Mouse (Mus musculus): ENCODE results near the gene Gm44503.

Gm44503 gene

DNA sequence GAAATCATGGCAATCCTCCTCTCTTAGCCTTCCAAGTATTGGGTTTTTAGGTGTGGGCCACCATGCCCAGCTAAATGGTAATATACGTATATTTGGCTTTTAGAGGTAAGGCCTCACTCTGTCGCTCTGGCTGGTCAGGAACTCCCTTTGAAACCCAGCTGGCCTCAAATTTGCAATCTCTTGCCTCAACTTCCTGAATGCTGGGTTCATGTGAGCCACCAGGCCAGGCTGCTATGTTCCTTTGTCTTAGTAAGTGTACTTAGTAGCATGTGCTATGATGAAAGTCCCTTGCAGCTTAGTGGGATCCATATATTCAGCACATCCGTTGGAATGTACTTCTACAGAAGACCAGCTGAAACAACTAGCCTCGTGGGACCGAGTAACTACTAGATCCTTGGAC lies 16.1 kb downstream of the Gm44503 start:
- DNase-seq (ENCODE audit: low spot score): no peak

DNA sequence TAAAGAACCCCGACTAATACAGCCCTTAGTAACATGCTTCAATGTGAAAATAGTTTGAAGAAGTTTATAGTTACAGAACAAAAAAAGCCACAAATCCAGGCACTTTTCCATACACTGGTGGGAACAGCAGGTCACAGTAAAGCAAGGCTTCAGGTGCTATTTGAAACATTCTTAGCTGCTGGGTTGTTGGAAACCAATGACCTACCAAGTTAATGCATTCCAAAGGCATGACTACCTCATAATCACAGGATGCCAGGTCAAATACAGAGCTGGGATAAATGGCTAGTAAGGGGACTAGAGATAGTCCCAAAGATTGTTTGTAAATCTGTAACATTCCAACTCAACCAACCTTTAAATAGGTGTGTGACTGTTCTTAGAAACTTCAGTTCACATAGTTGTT lies 16.6 kb downstream of the Gm44503 start:
- DNase-seq (ENCODE audit: low spot score): no peak

DNA sequence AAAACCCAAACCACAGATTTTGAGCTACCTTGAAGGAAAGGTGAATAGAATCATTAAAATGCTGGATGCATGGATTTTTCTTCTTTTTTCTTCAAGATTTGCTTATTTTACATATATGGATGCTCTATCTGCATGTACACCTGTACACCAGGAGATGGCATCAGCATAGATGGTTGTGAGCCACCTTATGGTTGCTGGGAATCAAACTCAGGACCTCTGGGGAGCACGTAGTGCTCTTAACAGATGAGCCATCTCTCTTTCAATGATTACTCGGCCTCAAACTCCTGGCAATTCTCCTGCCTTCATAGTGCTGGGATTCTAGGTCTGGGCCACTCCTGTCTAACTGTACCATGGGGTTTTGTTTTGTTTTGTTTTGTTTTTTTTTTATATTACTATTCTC lies 24.4 kb downstream of the Gm44503 start:
- no peak for DNase-seq (ENCODE audit: low spot score)

DNA sequence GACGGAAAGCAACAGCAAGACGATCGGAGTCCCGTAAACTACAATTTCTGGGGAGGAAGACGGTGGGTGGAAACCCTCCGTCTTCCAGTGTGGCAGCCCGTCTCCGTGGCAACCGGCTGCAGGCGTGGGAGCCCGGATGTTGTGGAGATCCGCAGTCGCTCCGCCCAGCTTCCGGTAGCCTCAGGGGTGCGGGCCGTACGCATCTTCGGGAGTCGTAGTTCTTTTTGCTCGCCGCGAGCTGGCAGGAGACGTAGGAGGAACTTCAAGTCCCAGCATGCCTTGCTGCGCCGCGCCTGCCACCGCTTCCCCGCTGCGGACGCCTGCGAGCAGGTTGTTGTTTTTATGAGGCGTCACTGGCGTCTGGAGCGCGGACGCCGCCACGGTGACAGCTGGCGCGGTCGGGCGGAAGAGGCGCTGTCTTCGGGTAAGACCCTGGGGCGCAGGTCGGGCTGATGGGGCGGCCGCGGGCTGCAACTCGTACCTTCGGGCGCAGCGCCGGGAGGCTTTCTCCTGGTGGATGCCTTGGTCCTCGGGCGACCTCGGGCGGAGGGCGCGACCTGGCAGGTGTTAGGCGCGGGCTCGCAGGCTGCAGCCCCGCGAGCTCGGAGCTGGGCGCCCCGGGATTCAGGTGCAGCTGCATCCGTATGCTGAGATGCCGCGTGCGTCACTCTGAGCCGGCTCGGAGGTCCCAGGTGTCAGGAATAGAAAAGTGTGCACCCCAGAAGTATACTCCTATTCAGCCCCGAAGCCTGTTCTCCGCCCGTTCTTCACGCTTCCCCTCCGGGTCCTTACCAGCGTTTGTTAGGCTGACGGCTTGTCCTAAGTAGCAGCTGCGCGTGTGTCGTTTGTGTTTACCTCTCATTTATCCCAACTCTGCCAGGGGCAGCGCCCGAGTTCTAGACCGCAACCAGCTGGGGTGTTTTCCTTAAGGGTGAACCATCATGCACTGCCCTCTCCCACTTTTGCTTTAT lies 26.9 kb downstream of the Gm44503 start, which contains the start of the genes Ccpg1os and Ccpg1:
Ccpg1os (minus strand) TSS at position 133 of the 971 bp plus-strand sequence.
Ccpg1 (plus strand) TSS at position 180 of the 971 bp plus-strand sequence.
- DNase-seq (ENCODE audit: low spot score): peak; percentile 95

DNA sequence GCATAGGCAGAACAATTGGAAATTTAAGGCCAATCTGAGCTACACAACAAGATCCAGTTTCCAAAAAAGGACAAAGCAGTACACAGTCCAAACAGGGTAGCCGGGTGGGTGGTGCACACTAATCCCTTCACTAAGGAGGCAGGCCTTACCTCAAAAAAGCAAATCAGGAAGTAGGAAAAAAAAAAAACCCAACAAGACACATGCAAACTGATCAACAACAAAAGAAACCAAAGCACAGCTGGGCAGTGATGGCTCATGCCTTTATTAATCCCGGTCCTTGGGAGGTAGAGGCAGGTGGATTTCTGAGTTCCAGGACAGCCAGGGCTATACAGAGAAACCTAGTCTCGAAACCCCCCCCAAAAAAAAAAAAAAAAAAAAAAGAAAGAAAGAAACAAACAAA lies 29.1 kb downstream of the Gm44503 start:
- DNase-seq (ENCODE audit: low spot score): no peak

DNA sequence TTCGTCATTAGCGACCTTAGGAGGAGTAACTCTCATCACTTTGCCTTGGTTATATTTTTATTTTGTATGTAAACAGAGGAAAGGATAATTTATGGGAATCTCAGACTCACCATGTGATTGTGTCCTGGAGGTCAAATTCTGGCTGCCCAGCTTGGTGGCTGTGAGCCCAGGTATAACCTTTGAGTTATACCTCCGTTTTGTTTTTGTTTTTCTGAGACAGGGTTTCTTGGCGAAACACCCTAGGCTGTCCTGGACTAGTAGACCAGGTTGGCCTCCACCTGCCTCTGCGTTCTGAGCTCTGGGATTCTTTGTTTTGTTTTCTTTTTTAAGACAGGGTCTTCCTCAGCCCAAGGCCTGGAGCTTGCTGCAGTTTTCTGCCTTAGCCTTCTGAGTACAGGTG lies 30.1 kb downstream of the Gm44503 start:
- DNase-seq (ENCODE audit: low spot score): no peak

DNA sequence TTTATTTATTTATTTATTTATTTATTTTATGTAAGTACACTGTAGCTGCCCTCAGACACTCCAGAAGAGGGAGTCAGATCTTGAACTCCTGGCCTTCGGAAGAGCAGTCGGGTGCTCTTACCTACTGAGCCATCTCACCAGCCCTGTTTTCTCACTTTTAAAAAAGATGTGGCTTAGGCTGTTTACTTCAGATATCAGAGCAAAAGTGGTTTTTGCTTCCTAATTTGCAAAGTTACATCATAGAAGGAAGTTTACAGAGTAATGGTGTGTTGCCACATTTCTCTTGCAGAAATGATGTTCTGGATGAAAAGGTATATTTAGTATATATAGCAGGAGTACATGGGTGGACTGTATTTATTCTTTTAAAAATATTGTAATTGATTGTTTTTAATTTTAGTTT lies 32.8 kb downstream of the Gm44503 start:
- DNase-seq (ENCODE audit: low spot score): no peak

DNA sequence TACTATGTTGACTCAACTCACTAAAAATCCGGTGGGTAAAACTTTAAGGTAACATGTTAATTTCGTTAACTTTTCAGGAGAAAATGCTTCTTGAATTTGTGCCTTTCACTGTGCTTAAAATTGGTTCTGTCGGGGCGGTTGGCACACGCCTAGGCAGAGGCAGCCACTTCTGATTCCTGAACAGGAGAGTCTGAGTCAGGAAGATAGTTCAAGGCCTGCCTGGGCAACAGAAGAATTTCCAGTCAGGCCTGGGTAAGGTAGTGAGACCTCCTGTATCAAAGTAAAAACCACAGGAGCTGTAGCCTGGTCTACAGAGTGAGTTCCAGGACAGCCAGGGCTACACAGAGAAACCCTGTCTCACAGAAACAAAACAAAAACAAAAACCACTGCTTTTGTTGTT lies 33.9 kb downstream of the Gm44503 start:
- DNase-seq (ENCODE audit: low spot score): no peak

DNA sequence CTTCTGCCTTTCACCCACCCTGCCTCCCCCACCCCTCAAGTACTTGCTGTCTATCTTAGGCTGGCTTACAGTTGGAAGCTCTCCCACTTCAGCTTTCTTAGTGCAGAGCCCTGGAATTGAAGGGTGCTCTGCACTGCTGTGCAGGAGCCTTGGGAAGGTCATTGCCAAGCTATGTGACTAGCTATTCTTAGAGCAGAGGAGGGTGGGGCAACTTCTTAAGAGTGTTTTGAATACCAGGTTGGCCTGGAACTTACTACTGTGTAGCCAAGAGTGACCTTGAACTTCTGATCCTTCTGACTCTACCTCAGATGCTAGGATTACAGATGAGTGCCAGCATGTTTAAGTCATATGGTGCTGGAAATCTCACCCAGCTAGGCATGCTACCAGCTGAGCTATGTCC lies 37.5 kb downstream of the Gm44503 start:
- DNase-seq (ENCODE audit: low spot score): no peak

DNA sequence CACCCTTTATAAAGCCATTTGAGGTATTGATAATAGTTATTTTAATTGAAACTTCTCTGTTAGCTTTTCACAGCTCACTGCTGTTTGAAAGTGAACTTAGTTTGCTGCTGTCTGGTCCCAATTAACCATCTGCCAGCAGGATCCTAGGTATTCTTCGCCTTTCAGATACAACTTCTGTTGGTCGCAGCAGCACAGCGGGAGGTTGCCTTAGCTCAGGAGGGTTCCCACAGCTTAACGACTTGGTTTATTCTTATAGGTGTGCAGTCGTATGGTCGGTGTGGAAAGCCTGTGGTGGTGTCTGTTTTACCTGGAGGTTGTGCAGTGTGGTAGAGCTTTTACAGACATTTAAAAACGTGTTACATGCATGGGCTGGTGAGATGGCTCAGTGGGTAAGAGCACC lies 38.2 kb downstream of the Gm44503 start:
- no peak for DNase-seq (ENCODE audit: low spot score)

DNA sequence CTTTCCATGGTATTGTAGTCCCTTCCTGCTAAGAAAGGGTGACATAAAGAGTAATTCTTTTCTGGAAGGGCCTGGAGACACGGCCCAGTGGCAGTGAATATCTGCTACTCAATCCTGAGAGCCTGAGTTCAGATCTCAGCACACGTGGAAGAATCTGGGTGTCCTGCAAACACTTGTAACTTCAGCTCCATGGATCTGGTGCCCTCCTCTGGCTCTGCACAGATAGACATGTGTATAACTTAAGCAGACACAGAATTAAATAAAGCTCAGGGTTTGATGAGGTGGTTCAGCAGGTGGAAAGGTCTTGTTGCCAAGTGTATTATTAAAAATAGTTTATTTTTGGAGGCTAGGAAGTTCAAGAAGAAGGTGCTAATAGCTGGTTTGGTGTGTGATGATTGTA lies 41.8 kb downstream of the Gm44503 start:
- no peak for DNase-seq (ENCODE audit: low spot score)

DNA sequence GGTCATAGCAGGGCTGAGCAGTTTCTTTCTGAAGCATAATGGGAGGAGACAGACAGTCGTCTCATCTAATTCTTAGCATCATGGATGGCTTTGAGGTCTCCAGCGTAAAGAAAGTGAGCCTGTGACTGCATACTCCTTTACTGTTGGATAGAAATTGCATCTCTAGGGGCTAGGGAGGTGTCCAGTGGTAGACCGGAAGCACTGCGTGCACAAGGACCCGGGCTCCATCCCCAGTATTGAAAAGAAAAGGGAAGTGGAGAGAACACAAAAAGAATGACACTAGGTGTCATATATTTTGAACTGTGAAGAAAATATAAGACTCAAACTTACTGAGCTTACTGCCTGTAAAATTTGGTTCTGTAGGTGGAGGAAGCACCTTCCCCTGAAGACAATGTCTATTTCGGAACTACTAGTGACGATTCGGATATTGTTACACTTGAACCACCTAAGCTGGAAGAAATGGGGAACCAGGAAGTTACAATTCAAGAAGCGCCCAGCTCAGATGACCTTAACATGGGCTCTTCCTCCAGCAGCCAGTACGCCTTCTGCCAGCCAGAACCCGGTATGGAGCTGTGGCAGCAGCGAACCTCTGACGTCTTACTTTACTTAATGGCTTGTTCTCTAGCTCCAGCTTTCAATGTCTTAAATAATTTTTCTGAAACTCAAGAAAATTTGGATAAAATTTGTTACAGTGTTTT lies 42.8 kb downstream of the Gm44503 start:
- DNase-seq (ENCODE audit: low spot score): no peak

DNA sequence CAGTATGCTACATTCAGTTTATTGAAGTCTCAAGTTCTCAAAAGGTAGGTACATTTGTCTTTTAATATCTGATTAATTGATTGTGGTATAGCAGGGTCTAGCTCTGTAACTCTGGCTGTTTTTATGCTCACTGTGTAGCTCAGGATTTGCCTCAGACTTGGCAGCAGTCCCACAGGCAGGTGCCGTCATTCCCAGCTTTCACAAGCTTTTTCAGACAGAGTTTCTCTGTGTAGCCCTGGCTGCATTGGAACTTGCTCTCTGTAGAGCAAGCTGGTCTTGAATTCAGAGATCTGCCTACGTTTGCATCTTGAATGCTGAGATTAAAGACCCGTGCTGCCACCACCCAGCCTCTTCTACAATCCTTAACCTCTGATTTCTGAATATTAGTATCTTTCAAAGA lies 43.5 kb downstream of the Gm44503 start:
- no peak for DNase-seq (ENCODE audit: low spot score)

DNA sequence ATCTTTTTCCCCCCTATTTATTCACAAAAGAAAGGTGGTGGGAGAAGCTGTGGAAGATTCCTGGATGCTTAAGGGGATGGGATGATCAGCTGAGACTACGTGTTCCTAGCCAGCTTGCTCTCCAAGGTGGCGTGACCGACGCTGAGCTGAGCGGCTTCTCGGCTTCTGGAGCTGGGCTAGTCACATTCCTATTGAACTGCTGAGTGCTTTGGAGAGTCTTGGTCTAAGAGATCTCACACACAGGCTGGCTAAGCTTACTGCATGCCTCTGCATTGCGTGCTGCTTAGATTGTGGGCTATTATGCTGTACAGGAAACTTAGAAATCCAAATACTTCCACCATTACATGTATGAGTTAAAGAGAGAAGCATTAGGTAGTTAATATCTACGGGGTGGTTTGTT lies 45.4 kb downstream of the Gm44503 start:
- no peak for DNase-seq (ENCODE audit: low spot score)

DNA sequence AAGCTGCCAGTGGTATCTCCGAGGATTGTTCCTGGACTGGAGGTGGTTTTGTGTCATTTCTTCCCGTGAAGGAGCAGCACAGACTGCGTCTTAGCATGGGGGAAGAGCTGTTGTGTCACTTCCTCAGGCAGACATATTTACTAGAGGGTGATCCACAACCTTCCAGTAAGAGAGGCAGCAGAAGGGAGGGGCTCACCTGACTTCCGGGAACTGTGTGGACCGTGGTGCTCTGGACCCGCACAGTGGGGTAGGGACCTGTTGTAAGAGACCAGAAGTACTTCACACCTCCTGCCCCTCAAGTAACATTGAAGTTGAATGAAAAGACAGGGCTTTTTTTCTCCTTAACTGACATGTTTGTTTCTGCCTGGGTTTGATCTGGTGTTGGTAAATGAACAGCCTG lies 46.5 kb downstream of the Gm44503 start:
- no peak for DNase-seq (ENCODE audit: low spot score)

DNA sequence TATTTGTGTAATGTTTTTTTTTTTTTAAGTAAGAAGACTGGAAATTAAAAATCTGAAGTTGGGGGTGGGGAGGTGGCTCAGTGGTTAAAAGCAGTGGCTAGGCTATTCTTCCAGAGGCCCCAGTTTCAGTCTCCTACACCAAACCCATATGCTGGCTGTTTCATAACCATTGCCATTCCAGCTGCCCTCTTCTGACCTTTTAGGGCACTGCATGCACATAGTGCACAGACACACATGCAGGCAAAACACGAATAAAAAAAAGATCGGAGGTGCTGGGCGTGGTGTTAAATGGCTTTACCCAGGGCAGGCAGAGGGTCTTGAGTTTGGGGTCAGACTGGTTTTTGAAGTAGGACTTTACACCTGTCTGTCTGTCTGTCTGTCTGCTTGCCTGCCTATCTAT lies 47.5 kb downstream of the Gm44503 start:
- no peak for DNase-seq (ENCODE audit: low spot score)

DNA sequence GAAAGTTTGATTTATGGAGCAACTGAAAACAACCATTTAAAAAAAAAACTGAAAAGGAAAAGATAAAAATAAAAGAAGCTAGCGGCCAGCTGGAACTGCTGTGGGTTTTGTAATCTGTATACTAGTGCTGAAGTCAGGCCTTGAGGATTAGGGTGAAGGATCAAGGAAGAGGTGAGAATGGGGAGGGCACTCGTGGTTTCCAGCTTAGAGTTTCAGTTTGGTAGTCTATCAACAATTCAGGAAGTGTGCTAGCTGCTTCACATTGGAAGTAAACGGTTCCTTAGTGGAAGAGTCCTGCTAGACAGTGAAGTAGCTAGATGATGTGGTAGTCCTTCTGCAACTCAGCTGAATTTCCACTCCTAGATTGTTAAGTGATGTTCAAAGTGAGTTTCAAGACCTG lies 49.7 kb downstream of the Gm44503 start:
- DNase-seq (ENCODE audit: low spot score): no peak

DNA sequence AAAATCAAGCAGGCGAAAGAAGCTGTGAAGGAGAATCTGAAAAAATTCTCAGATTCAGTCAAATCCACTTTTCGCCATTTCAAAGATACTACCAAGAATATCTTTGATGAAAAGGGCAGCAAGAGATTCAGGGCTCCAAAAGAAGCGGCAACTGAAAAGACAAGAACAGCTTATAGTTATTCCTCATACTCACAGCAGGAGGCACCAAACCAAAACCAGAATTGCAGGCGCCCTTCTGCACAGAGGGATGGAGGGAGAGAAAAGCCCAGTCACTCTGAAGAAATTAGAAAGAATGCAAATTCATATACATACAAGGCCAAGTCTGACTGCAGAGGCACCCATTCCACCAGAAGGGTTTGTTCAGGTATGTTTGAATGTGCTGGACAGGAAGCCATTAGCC lies 54.0 kb downstream of the Gm44503 start:
- no peak for DNase-seq (ENCODE audit: low spot score)

DNA sequence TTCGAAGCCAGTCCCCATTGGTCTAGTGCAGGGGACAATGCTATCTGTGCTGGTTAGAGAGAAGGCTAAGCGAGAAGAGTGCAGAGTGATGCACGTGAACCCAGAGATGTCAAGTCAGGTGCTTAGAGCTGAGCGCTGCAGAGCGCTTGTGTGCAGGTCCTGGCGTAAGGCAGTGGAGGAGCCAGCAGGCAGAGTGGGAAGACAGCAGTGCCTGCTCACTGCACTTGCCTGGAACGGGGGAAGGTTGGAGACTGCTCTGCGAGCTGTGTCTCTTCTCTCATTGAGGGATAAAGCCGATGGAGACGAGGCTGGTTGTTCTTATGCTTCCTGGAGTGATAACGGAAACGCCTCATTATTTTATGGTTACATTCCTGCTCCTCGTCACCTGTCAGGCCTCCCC lies 56.1 kb downstream of the Gm44503 start:
- DNase-seq (ENCODE audit: low spot score): no peak

DNA sequence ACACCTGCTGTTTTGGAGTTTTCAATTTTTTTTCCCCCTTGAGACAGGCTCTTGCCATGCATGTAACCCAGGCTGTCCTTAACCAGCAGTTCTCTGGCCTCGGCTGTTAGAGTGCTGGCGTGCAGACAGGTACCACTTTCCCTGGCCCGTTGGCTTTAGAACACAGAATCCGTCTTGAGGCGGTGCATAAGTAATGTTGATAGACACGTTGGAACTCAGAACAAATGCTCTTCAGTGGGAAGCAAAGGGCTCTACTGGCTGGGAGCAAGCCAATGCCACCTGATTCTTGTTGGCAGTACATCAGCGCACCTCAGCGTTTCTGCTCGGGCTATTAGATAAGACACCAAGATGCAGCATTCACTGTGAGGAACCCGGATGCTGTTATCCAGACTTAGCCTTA lies 61.2 kb downstream of the Gm44503 start:
- DNase-seq (ENCODE audit: low spot score): no peak

DNA sequence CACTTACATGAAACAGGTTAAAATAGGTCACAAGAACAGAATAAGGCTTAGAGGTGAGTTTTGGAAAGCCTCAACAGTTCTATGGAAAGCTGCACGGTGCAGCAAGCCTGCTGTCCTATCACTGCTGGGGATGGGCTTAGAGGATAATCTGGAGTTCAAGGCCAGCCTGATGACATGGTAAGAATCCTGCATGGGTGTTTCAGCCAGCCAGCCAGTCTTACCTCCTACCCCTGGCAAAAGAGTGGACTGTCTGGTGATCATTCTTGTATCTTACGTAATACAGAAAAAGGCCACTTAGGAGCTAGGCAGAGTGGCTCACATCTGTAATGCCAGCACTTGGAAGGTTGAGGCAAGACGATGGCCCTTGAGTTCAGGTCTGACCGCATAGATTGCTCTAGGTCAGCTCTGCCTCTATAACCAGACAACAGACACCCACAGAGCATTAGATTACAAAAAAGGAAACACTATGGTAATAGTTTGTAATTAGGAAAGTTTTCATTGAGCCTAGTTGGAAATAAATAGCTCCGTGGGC lies 62.0 kb downstream of the Gm44503 start:
- DNase-seq (ENCODE audit: low spot score): no peak

DNA sequence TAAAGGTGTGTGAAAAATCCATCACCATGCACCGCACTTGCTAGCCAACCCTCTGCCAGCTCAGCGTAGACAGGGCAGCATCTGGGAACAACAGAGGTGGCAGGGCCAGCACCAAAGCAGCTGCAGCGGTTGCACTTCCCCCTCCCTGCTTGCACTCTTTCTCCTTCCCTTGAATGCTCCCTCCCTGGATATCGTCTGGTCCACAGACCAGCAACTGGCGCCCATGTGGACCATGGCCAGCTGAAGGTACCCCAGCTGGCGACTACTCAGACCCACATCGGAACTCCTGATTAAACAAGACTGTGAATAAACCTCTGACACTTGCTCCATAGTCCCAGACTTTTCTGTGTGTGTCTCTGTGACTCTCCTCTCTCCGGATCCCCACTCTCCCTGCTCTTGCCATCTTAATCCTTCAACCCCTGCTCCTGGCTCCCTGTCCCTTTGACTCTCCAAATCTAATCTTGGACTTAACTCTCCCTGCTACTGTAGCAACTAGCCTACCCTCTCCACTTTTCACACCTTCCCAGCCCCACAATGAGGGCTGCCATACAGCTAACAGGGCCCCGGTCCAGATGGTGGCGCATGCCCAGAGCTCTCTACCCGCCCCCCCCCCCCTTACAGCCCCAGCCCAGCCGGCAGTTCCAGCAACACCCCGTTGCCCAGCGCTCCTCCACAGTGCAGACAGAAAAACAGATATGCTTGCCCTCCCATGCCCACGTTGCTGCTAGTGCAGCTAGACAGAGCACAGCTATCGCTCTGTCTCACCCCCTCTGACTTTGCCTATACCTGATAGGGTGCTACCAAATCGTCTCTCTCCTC lies 67.4 kb downstream of the Gm44503 start:
- peak; percentile 54 for DNase-seq (ENCODE audit: low spot score)

All from testis, postnatal 10 days (tissue).